Mouse (Mus musculus): Measurements from ENCODE around the gene Eml1.

The Eml1 gene

DNA sequence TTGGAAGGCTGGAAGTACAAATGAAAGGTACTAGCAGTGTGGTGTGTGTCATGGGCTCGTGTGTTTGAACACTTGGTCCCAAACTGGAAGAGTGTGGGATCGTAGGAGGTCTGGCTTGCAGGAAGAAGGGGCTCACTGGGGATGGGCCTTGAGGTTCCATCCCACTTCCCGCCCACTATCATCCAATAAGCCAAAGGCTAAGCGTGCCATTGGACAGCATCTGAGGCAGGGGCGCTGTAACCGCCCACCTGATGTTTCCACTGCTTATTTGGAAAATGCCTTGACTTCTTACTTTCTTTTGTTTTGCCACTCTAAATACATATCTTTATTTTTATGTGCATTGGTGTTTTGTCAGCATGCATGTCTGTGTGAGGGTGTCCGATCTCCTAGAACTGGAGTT, 181.0 kb downstream of the Eml1 start:
- no peak for DNase-seq (ENCODE audit: low spot score)

DNA sequence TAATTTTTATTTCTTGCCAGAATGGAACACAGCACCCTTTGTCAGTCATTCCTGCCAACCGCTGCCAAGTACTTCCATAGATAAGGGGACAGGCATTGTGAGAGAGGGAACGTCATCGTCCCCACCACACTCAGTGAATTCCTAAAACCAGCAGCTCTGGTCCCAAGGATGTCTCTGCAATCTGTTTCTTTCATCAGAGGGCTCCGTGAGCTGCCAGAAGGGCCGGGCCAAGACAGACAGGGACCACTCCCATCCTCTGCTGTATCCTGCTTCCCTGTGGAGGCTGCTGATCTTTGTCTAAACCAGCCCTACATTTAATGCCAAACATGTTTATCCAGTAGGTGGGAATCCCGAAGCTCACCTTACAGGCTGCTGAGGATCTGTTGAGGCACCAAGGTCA, 182.3 kb downstream of the Eml1 start:
- DNase-seq (ENCODE audit: low spot score), result no peak

DNA sequence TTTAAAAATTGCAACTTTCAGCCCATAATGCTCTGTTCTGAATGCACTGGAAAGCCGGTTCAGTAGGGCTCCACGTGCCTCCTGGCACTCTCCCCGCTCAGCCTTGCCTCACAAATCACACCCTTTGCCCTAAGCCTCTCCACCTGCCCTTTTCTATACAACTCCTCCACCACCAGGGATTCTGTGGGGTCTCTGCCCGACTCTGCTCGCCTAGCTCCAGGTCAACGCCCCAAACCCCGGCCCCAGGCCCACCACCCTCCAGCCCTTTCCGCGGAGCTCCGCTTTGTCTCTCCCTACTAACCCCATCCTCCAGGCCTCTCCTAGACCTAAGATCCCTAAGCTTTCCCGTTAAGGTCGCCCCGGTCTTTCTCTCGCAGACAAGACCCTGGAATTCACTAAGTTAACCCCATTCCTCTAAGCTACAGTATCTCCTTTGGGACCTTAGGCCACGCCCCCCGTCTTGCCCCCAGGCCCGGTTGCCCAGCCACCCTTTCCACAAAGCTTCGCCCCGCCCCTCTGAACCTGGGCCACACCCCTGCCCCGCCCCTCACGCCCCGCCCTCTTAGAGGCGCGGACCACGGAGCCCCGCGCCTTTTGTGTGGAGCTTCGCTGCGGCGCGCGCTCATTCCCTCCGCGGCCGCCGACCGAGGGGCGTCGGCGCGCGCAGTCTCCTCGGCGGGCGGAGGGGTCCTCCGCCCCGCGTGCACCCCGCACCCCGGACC, 183.5 kb downstream of the Eml1 start, which contains the start of gene Evl:
Gene Evl, plus strand, starts transcription at position 601 of the 722 bp plus-strand sequence.
- DNase-seq (ENCODE audit: low spot score), result peak; percentile 80

DNA sequence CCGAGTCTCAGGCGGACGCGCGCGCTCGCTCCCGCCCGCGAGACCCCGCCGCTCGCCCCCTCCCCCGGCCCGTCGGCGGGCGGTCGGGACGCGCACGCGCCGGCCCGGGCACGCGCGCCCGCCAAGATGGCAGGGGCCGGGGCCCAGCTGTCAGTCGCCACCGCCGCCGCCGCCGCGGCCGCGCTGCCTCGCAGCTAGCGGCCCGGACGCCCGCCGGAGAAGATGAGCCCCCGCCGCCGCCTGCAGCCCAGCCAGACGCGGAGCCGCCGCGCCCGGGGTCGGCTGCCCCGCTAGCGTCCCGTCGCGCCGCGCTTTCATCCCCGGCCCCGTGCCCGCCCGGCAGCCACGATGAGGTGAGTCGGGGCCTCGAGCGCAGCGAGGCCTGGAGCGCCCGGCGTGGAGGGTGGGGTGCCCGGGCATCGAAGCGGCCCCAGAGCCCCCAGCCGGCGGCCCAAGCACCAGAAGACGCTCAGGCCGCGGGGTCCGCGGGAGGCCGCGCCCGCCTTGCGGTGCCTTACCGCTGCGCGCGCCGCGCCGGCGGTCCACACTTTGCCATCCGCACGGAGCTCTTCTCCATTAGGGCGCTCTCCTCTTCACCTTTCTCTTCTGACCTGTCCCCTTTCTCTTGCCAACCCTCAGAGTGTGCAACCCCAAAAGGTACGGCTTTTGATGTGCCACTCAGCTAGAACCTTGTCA, 184.3 kb downstream of the Eml1 start:
- DNase-seq (ENCODE audit: low spot score), result no peak

DNA sequence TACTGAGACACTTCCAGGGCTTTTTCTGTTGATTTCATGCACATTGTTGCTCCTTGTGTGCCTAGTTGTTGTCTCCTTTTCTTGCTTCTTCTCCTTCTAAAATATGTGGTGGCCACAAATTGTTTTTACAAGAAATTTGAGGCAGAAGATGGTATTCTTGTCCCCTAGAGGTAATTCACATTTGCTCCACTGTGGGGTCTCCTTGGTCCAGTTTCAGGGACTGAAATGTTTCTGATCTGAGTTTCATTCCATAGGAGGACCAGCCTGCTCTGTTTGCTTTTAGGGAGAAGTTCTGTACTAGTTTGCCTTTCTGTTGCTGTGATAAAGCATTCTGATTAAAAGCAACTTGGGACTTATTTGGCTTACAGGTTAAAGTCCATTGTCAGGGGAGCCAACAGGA, 187.4 kb downstream of the Eml1 start:
- DNase-seq (ENCODE audit: low spot score), result no peak

DNA sequence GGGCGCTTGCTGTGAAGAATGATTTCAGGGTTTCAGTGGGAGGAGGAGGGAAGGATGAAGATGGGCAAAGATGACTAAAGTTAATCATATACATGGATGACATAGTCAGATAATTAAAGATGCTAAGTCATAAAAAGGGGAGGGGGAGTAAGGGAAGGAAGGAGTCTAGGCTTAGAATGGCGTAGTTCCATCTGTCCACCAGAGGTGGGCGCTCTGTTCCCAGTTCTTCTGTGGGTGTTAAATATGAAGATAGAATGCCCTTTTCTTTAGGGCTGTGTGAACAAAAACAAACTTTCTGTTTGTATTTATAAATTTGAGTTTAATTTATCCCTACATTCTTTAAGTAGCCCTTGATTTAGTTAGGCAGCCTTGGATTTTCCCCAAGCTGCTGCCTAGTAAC, 192.5 kb downstream of the Eml1 start:
- DNase-seq (ENCODE audit: low spot score), result no peak

DNA sequence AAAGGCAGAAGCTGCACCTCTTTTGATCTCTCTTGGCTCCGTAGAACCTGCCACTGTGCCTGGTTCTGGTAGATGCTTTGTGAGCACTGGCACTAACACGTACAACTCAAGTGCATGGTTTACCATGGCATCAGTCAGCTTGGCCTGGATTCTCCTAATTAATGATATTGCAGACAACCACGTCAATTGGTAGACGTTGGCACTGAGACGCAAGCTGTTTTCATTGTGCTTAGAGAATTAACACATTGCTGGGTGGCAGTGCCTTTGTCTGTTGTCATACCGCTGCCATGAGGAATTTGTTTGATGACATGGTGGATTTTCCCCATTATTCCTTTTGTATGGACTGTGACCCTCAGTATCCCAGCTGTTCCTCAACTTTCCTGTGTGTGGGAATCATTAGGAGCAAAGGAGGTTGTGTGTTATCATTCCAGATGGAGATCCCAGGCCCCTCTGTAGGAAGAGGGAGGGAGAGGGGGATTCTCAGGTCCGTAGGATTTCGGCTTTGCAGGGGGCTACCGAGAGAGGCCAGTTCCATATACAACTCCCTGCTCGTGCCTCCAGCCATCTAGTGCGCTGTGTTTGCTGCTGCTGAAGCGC, 194.3 kb downstream of the Eml1 start:
- no peak for DNase-seq (ENCODE audit: low spot score)

DNA sequence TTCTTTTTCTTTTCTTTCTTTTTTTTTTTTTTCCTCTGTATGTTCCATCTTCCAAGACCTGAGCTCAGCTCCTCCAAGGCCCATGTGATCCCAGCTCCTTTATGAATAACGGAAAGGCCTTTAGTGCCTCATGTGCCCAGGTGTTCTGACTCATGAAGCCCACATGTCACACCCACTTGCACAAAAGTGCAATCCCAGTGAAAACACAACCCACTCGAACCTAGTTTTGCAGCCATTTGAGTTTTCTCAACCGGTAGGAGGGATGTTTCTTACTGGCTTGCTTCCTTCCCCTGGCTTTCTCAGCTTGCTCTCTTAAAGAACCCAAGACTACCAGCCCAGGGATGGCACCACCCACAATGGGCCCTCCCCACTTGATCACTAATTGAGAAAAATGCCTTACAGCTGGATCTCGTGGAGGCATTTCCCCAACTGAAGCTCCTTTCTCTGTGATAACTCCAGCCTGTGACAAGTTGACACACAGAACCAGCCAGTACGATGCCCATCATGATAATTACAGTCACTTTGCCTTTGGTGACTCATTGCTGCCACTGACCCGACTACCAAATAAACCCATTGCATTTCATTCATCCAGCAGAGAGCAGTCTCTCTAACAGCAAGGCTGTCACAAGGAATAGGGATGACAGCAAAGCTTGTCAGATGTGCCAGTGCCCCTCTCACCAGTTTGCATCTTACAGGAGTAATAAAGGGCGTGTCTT, 208.6 kb downstream of the Eml1 start:
- DNase-seq (ENCODE audit: low spot score), result no peak

DNA sequence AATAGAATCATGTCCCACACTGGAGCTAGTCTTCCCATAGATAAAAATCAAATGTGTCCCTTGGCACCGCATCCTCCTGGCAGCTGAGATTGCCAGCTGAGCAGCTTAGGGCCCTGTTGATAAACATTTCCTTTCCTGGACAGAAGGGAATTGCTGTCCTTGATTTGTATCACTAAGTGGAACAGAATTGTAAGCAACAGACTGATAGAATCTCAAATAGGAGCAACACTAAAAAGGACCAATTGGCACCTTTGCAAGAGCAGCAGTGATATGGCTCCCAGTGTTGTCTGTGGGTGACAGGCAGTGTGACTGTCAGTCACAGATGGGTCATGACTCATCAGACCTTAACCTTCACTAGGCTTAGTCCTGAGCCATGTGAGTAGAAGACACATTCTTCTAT, 213.0 kb downstream of the Eml1 start:
- no peak for DNase-seq (ENCODE audit: low spot score)
